Comparison of ENCODE assay signal across 13 mouse cellular contexts in genomic region chr11:89318324-89318723, GRCm38 (mm10). TPM values are rescaled to one million over a fixed set of nuclear protein-coding genes. Genes with fewer than 3 reads are reported as not detected.
A peak's percentile ranks its signal among the peaks of the same experiment; 100 is the strongest.
DNase-seq lines count a peak whose midpoint lies in the region; ATAC-seq lines count a peak whose summit lies in the region.
"Had no signal": no experiment of that assay in that cellular context is flagged by ENCODE, and none has a peak within 500 bp of the region (broad histone marks: within the 10 kb centered on the region; RNA-seq: fewer than 3 reads in every experiment).

No protein-coding gene starts in this region.

- DNase-seq in kidney, postnatal 36 days = no peak
- DNase-seq in midbrain, embryonic 14.5 days = peak; percentile 42
- no peak for DNase-seq in urinary bladder, adult 2 months (ENCODE audit: low spot score)
- DNase-seq in cerebellum, adult 9-10 months = no peak
- DNase-seq: cerebellum, postnatal 25 days; right cerebral cortex, adult 18-20 months had no signal

- H3K27me3 ChIP-seq in kidney, embryonic 14.5 days (ENCODE audit: control insufficient read depth, insufficient read depth, low read length) = no peaks in the 10 kb centered on the region
- no peaks in the 10 kb centered on the region for H3K27me3 ChIP-seq in embryonic facial prominence, embryonic 13.5 days
- no peaks in the 10 kb centered on the region for H3K27me3 ChIP-seq in forebrain, embryonic 15.5 days
- no peaks in the 10 kb centered on the region for H3K27me3 ChIP-seq in midbrain, embryonic 14.5 days (ENCODE audit: control insufficient read depth, insufficient read depth, low read length)
- H3K27me3 ChIP-seq: CH12.LX had no signal

- no peak overlapping the region for H3K4me2 ChIP-seq in kidney, embryonic 14.5 days (replicated peaks; ENCODE audit: low read depth, low read length)
- peak overlapping the region; percentile 36 for H3K4me2 ChIP-seq in embryonic facial prominence, embryonic 13.5 days
- peak overlapping the region; percentile 32 for H3K4me2 ChIP-seq in forebrain, embryonic 15.5 days (replicated peaks)
- peak overlapping the region; percentile 27; the same call in 1 of the 2 replicates for H3K4me2 ChIP-seq in midbrain, embryonic 14.5 days (ENCODE audit: low read length)
- H3K4me2 ChIP-seq: limb, embryonic 13.5 days had no signal

- 5% methylated on average over 8 of the region's 8 CpGs for WGBS in kidney, embryonic 14.5 days
- 9% methylated on average over 8 of the region's 8 CpGs for WGBS in embryonic facial prominence, embryonic 13.5 days
- WGBS in forebrain, embryonic 15.5 days = 2% methylated on average over 8 of the region's 8 CpGs
- 12% methylated on average over 8 of the region's 8 CpGs for WGBS in midbrain, embryonic 14.5 days

- H3K4me3 ChIP-seq in kidney, embryonic 14.5 days (ENCODE audit: low read length) = no peak overlapping the region
- no peak overlapping the region for H3K4me3 ChIP-seq in embryonic facial prominence, embryonic 13.5 days
- no peak overlapping the region for H3K4me3 ChIP-seq in forebrain, embryonic 15.5 days
- no peak overlapping the region for H3K4me3 ChIP-seq in midbrain, embryonic 14.5 days (replicated peaks; ENCODE audit: low read depth, low read length)
- H3K4me3 ChIP-seq: limb, embryonic 13.5 days; megakaryocyte, embryonic 14.5 days had no signal

- ATAC-seq in kidney, embryonic 14.5 days (ENCODE audit: low FRiP score, low TSS enrichment) = peak; percentile 60; the same call in 1 of the 2 replicates
- ATAC-seq in embryonic facial prominence, embryonic 13.5 days (ENCODE audit: insufficient number of reproducible peaks, insufficient read depth, low FRiP score, low TSS enrichment, low read depth) = no peak
- no peak; the same call in 1 of the 2 replicates for ATAC-seq in forebrain, embryonic 15.5 days (replicated peaks)
- ATAC-seq in midbrain, embryonic 14.5 days (ENCODE audit: low FRiP score, low TSS enrichment) = peak; percentile 31; the same call in 1 of the 2 replicates

- no peak overlapping the region for H3K9ac ChIP-seq in kidney, embryonic 14.5 days (ENCODE audit: low read depth, low read length)
- 0 out of 2 replicates have a peak overlapping the region, but pooled peaks have one; percentile 27 for H3K9ac ChIP-seq in embryonic facial prominence, embryonic 13.5 days
- H3K9ac ChIP-seq in forebrain, embryonic 15.5 days (replicated peaks) = no peak overlapping the region
- H3K9ac ChIP-seq in midbrain, embryonic 14.5 days (replicated peaks; ENCODE audit: low read length) = no peak overlapping the region
- H3K9ac ChIP-seq: limb, embryonic 13.5 days had no signal

- no peaks in the 10 kb centered on the region for H3K9me3 ChIP-seq in kidney, embryonic 14.5 days (ENCODE audit: control insufficient read depth, low read length)
- H3K9me3 ChIP-seq in embryonic facial prominence, embryonic 13.5 days = no peaks in the 10 kb centered on the region
- no peaks in the 10 kb centered on the region for H3K9me3 ChIP-seq in forebrain, embryonic 15.5 days
- H3K9me3 ChIP-seq in midbrain, embryonic 14.5 days (ENCODE audit: control insufficient read depth, low read length) = no peaks in the 10 kb centered on the region
- H3K9me3 ChIP-seq: limb, embryonic 13.5 days; megakaryocyte, embryonic 14.5 days had no signal

- H3K27ac ChIP-seq in kidney, embryonic 14.5 days (ENCODE audit: low read depth, low read length) = no peak overlapping the region
- H3K27ac ChIP-seq in embryonic facial prominence, embryonic 13.5 days = no peak overlapping the region
- peak overlapping the region; percentile 64 for H3K27ac ChIP-seq in forebrain, embryonic 15.5 days (replicated peaks)
- no peak overlapping the region for H3K27ac ChIP-seq in midbrain, embryonic 14.5 days (replicated peaks; ENCODE audit: low read depth, low read length)
- H3K27ac ChIP-seq: limb, embryonic 13.5 days had no signal

- H3K4me1 ChIP-seq in kidney, embryonic 14.5 days (ENCODE audit: control insufficient read depth, insufficient read depth, low read length) = 0 out of 2 replicates have a peak, but pooled peaks cover 3% of the 10 kb centered on the region
- H3K4me1 ChIP-seq in embryonic facial prominence, embryonic 13.5 days = peaks cover 21% of the 10 kb centered on the region
- H3K4me1 ChIP-seq in forebrain, embryonic 15.5 days = peaks cover 26% of the 10 kb centered on the region
- H3K4me1 ChIP-seq in midbrain, embryonic 14.5 days (ENCODE audit: control insufficient read depth, insufficient read depth, low read length) = peaks cover 15% of the 10 kb centered on the region; the same call in 1 of the 2 replicates
- H3K4me1 ChIP-seq: megakaryocyte, embryonic 14.5 days had no signal

- H3K36me3 ChIP-seq in kidney, embryonic 14.5 days (ENCODE audit: control insufficient read depth, insufficient read depth, low read length) = no peaks in the 10 kb centered on the region
- H3K36me3 ChIP-seq in embryonic facial prominence, embryonic 13.5 days = no peaks in the 10 kb centered on the region
- no peaks in the 10 kb centered on the region for H3K36me3 ChIP-seq in forebrain, embryonic 15.5 days
- no peaks in the 10 kb centered on the region for H3K36me3 ChIP-seq in midbrain, embryonic 14.5 days (ENCODE audit: control insufficient read depth, insufficient read depth, low read length)
- H3K36me3 ChIP-seq: limb, embryonic 13.5 days had no signal

RNA-seq across cellular contexts. Expression of gene Nog, which starts 16.2 kb away (rescaled TPM):
- 1.3 and 1.4 TPM in 2 replicates for polyA plus RNA-seq in kidney, embryonic 14.5 days (2014; fragmentation: Nextera tagmentation; extraction: Ambion mirVana)
- 6.3 and 6.5 TPM in 2 replicates for polyA plus RNA-seq in embryonic facial prominence, embryonic 13.5 days (2015; fragmentation: Nextera tagmentation; extraction: Ambion mirVana)
- polyA plus RNA-seq in forebrain, embryonic 15.5 days (2015; fragmentation: Nextera tagmentation; extraction: Ambion mirVana) = 3.6 and 4.3 TPM in 2 replicates
- polyA plus RNA-seq in midbrain, embryonic 14.5 days (2014; fragmentation: Nextera tagmentation; extraction: Ambion mirVana) = 4.3 and 5.2 TPM in 2 replicates
- 1.2 and 1.7 TPM in 2 replicates for polyA plus RNA-seq in urinary bladder, adult 2 months (2012; rRNA removed)
- polyA plus RNA-seq: testis, adult 2 months had no signal

Comparison
In these comparisons a context has a peak if more than half of its experiments do, and no peak if none do; other contexts are left out.
1. ATAC-seq: peak in kidney, embryonic 14.5 days (single experiment) and midbrain, embryonic 14.5 days (single experiment); none in embryonic facial prominence, embryonic 13.5 days (single experiment) and forebrain, embryonic 15.5 days (single experiment).